Mouse (Mus musculus) monocyte, adult 2 months (primary cell): ENCODE results near the gene Ssh2.
A peak's percentile ranks its signal among the peaks of the same experiment; 100 is the strongest.
"Not testable (repeated sequence)": the region's sequence is repeated elsewhere in the genome, so short reads cannot be mapped to it uniquely, and the experiment has no call there.

Experiments
- DNase-seq, 2 experiments: peaks; one replicate each; pipeline ENCODE4 v3.0.0; 2022; ENCODE audit warnings: low spot score in 2 of 2, low read depth in 1 of 2

Ssh2 gene

DNA sequence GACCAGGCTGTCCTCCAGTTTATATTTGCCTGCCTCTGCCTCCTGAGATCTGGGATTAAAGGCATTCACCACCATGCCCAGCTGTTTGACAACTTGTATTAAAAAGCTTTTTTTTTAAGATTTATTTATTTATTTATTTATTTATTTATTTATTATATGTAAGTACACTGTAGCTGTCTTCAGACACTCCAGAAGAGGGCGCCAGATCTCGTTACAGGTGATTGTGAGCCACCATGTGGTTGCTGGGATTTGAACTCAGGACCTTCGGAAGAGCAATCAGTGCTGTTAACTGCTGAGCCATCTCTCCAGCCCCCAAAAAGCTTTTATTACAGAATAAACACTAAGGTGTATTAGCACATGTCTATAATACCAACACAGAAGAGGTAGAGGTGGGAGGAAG lies 172.1 kb downstream of the Ssh2 start:
- DNase-seq = not testable (repeated sequence)

GRCm38 (mm10) chr11:77395539-77395938 lies 179.5 kb downstream of the Ssh2 start:
- no peak for DNase-seq

DNA sequence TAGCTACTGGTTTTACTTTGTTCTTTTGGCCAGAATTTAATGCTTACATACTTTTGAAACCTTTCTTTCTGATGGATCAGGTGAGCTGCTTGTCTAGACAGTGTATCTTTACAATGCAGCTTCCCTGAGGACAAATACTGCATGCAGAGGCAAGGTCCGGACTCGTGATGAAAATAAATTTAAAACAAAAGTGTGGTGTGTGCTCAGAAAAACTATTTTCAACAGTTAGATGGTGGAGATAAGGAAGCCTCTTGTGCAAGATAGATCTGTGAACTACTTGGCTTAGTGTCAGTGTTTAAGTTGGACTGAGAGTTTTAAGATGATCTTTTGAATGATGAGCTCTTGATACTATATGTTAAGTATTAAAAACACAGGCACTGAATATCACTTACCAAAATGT lies 186.4 kb downstream of the Ssh2 start:
- DNase-seq = no peak

GRCm38 (mm10) chr11:77406329-77406728 lies 190.2 kb downstream of the Ssh2 start:
- no peak for DNase-seq

DNA sequence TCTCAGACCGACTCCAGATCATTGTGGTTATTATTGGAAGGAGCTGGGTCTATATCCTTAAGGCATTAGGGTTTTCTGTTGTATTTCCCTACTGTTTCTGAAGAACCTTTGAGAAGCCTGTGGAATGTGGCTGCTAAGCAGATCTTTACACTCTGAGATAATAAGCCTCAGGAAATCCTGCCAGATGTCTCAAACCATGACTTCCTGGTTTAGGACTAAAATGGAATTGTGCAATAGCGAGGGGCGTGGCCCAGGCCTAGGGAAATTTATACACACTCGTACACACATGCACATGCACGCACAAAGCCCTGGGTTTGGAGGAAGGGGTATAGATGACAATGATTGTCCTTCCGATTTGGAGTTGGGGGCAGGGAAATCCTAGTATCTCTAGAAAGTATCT lies 193.8 kb downstream of the Ssh2 start:
- peak; percentile 37 to 61 for DNase-seq

DNA sequence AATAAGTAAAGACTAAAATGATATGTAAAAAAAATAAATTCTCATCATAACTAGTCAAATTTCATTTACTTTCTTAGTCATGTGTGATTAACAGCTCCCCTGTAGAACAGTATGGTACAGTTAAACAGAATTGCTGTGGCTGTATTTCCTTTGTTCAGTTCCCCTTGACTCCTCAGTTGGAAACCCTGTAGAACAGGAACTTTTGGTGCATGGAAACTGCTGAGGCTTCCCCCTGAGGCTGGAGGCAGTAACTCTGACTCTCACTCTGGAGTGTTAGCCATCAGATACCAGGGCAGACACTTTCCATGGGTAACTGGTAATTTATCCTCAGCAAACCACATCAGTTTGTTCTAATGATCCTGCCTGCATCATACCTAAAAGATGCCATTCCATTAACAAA lies 195.2 kb downstream of the Ssh2 start:
- DNase-seq = no peak

DNA sequence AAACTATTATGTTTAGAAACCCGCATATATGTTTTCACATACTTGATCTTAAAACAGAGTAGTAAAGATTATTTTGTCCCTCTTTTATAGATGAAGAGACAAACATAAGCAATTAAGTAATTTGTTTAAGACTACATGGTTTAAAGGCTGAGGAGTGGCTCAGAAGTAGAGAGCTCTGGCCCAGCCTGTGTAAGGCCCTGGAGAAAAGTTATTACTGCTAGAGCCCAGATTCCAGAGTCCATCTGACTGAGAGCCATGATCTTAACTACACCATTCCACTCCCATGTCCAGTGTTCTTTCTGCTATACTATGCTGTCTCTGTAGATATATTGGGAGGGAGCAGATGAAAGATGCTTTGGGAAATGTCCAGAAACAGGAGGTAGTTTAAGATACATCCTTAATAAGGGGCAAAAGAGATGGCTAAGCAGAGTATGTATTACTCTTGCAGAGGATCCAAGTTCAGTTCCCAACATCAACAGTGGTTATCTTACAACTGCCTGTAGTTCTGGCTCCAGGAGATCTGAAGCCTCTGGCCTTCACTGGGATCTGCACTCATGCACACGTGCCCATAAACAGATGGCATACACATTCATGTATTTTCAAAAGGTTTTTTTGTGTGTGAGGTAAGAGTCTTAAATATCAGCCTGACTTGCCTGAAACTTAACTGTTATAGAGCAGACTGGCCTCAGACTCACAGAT lies 198.2 kb downstream of the Ssh2 start:
- no peak for DNase-seq

DNA sequence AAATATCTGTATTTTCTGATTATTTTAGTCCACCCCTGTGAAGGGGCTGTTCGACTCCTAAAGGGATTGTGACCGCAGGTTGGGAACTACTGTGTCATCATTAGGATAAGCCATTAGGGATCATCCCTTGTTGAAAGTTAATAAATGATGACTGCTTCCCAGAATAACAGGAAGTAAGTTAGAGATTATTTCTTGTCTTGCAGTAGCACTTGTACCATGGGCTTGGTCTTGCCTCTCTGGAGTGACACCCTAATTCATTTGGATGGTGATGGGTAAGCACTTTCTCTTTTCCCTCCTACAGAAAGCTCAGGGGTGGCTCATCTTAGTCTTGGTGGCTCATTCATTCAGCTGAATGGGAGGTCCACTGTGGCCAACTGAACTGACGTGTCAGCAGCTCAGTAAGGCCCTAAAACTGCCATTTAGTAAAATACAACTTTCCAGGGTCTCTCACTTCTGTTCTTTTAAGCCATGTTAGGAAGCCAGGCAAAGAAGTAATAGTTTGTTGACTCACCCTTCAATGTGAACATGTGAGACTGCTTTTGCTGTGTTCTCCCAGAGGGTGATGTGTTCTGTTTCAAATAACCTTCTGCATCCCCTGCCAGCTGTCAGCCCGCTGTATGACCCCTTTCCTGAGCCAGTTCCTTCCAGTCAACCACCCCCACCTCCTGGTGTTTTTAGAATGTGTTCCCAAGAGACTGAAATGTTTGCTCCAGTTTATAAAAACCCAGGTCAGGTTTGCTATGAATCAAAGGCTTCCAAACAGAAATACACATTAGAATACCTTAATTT lies 200.3 kb downstream of the Ssh2 start:
- DNase-seq = no peak

GRCm38 (mm10) chr11:77418021-77418420 lies 201.9 kb downstream of the Ssh2 start:
- DNase-seq = no peak

DNA sequence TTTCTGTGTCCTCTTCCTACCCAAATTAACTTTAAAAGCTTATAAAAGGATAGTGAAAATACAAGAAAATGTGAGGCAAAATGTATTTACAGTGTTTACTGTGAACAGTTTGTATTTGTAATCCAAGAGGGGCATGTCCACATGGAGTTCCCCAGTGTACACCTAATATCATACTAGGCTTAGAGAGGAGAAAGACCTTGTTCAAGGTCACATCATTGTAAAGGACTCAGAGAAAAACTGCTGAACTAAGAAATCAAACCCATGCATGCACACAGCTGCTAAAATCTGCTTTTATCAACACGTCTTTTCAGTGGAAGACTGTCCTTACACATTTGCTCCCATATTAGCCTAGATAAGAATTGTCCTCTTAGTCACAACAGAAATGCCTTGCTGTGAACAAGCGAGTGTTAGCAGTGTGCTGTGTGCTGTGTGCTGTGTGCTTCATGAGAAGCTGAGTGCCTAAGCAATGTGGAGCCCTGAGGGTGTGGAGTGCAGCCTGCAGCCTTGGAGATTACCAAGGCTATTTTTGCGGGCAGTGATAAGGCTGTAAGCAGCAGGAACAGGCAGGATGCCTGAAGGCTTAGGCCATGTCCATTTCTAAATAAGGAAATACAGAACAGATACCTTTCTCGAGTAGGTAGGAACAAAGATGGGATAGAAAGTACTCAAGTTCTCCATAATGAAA lies 207.2 kb downstream of the Ssh2 start:
- no peak for DNase-seq

- DNase-seq = no peak
These were observed 212.4 kb downstream of the Ssh2 start for GRCm38 (mm10) chr11:77428446-77428845.

GRCm38 (mm10) chr11:77437026-77437425 lies 220.9 kb downstream of the Ssh2 start:
- DNase-seq = no peak

- no peak for DNase-seq
These were observed 224.0 kb downstream of the Ssh2 start for GRCm38 (mm10) chr11:77440081-77440480.

DNA sequence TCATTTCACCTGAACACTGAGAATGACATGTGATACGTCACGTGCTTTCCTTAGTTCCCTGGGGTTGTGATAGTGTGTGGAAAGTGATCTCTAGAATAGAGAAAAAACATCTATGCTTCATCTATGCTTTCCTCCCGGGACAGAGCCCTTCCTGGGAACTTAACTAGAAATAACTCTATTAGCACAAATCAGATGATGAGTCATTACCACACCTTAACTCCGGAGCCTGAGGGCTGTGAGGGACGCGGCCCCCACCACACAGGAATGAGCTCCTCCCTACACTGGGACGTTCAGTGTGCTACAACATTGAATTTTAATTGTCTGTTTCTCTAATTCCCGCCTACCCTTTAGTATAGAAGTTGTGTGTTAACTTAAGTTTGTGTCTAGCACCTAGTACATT lies 224.9 kb downstream of the Ssh2 start:
- no peak for DNase-seq

- peak; percentile 57 to 64 for DNase-seq
These were observed 226.4 kb downstream of the Ssh2 start for GRCm38 (mm10) chr11:77442186-77443170.

DNA sequence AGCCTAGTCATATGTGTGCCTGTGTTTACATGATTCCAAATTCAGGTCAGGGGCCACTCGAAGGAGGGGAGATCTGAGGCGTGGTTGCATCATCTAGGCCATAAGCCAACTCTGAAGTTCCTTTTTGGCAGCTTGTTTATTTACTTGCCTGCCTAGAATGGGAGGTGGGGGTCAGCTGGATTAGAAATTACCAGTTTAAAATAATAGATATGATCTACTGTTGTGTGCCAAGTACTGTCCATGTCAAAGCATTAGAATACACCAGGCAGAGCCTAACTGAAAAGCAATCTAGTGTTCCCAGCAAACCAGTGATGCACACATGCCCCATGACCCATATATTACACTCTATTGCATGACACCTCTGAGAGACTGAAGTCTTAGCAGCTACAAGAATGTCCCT lies 228.9 kb downstream of the Ssh2 start:
- DNase-seq = no peak

GRCm38 (mm10) chr11:77446628-77447041 lies 230.5 kb downstream of the Ssh2 start:
- DNase-seq = peak; percentile 18 to 31

- no peak for DNase-seq
These were observed 233.1 kb downstream of the Ssh2 start for GRCm38 (mm10) chr11:77449224-77449623.

DNA sequence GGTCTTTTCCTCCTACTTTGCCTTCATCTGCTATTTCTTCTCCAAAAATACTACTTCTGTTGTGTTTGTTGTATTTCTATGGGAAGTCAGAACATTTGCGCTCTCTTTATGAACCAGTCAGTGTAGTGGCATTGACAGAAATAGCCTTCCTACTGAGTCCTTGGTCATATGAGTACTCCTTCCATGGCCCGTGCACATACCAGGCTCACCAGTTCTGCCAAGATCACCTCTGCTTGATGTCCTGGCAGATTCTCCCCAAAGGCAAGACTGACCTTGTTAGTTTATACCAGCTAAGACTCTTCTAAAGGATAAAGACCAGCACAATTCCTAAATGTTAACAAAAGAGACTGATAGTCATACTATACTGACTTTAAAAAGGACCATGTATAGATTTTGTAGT lies 235.6 kb downstream of the Ssh2 start:
- DNase-seq = no peak

DNA sequence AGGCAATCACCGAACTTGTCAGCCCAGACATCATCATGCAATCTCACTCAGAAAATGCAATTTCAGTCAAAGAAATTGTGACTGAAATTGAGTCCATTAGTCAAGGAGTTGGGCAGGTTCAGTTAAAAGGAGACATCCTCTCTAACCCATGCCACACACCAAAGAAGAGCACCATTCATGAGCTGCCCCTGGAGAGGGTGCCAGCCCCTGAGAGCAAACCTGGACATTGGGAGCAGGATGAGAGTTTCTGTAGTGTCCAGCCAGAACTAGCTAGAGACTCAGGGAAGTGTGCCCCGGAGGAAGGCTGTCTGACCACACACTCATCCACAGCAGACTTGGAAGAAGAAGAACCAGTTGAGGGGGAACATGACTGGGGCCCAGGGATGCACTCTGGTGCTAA lies 237.3 kb downstream of the Ssh2 start:
- no peak for DNase-seq
